Mouse (Mus musculus): Measurements from ENCODE around the gene Gm8050. TPM values are rescaled to one million over a fixed set of nuclear protein-coding genes. Genes with fewer than 3 reads are reported as not detected.
"Not testable (repeated sequence)": the region's sequence is repeated elsewhere in the genome, so short reads cannot be mapped to it uniquely, and the experiment has no call there.

Gm8050 gene
- not detected in 2 replicates for polyA plus RNA-seq (2012)

- not testable (repeated sequence) for TF ChIP-seq GATA1 (IDR thresholded peaks at IDR 0.05; ENCODE audit: low read length)
Observed at GRCm38 (mm10) chr14:6720151-6720550, at the start of gene Gm8050. Gene Gm8050 (minus strand): TSS chr14:6720251.

DNA sequence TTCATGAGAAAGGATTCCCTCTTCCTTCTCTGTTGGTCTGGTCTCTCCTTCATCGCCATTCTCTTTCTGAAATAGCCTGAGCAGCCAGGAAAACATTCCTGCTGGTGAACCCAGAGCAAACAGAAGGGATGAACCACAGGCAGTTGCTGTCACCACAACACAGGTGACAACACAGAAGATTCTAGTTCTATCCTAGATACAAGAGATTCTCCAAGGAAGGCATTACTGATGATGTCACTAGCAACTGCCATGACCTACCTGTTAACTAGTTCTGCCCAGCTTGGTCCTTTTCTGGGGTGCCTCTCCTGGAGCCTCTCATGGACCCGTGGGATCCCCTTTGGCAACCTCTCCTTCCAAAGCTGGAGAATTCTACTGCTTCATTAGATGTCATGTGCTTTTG, 22.2 kb upstream of the Gm8050 start, which contains the start of gene Gm3636:
Gene Gm3636, minus strand, starts transcription at position 101 of the 400 bp plus-strand sequence.
- TF ChIP-seq GATA1 (IDR thresholded peaks at IDR 0.05; ENCODE audit: low read length): not testable (repeated sequence)

- TF ChIP-seq GATA1 (IDR thresholded peaks at IDR 0.05; ENCODE audit: low read length): not testable (repeated sequence)
Observed at GRCm38 (mm10) chr14:6684070-6684469, 36.0 kb downstream of the Gm8050 start, which contains the start of gene Gm10251. Gene Gm10251 (minus strand): TSS chr14:6684170.

Other genes with a start within 250 kb of the Gm8050 start
- gene Gm8356, start 183.0 kb downstream of the Gm8050 start, polyA plus RNA-seq (2012): not detected in 2 replicates
- not detected in 2 replicates for gene Gm3629, start 129.6 kb downstream of the Gm8050 start, polyA plus RNA-seq (2012)
- gene Gm3460, start 97.8 kb downstream of the Gm8050 start, polyA plus RNA-seq (2012): not detected in 2 replicates
- not detected in 2 replicates for gene Gm10251, start 36.1 kb downstream of the Gm8050 start, polyA plus RNA-seq (2012)
- not detected in 2 replicates for gene Gm3636, start 22.1 kb upstream of the Gm8050 start, polyA plus RNA-seq (2012)
- gene Gm8362, start 54.2 kb upstream of the Gm8050 start, polyA plus RNA-seq (2012): not detected in 2 replicates
- gene Gm3642, start 120.1 kb upstream of the Gm8050 start, polyA plus RNA-seq (2012): not detected in 2 replicates
- gene Gm3667, start 169.7 kb upstream of the Gm8050 start, polyA plus RNA-seq (2012): not detected in 2 replicates